Mouse (Mus musculus) spleen, adult 2 months (tissue): ENCODE results near the gene Clptm1l. TPM values are rescaled to one million over a fixed set of nuclear protein-coding genes. Genes with fewer than 3 reads are reported as not detected.

Source experiments
- DNase-seq, 2 experiments: peaks; one replicate each; pipeline versions ENCODE4 v3.0.0 to v3.0.0-alpha.2; 2012 to 2021; ENCODE audit warnings: low spot score in 2 of 2, low read depth in 1 of 2
- H3K27ac ChIP-seq: fragments of 200-500 bp; 2 replicates; pipeline ENCODE4 v1.5.1; 2012; ENCODE audit warnings: low read length, inconsistent platforms; ENCODE audit not compliant: insufficient read depth
- H3K27me3 ChIP-seq: fragments of 200-500 bp; 2 replicates; pipeline ENCODE4 v1.6.1; 2012; ENCODE audit warnings: mild to moderate bottlenecking, moderate library complexity, low read length, inconsistent platforms; ENCODE audit not compliant: control insufficient read depth, insufficient read depth
- H3K36me3 ChIP-seq: fragments of 200-500 bp; 2 replicates; pipeline ENCODE4 v1.6.1; 2012; ENCODE audit warnings: mild to moderate bottlenecking, low read length, inconsistent platforms; ENCODE audit not compliant: control insufficient read depth, insufficient read depth
- H3K4me1 ChIP-seq: fragments of 200-500 bp; 2 replicates; pipeline ENCODE4 v1.6.1; 2011; ENCODE audit warnings: inconsistent platforms; ENCODE audit not compliant: control insufficient read depth, insufficient read depth, insufficient read length
- H3K4me3 ChIP-seq: fragments of 200-500 bp; 2 replicates; pipeline ENCODE4 v1.5.1; 2011; ENCODE audit warnings: mild to moderate bottlenecking, inconsistent platforms; ENCODE audit not compliant: insufficient read depth, insufficient read length; ENCODE audit errors: extremely low read depth
- CTCF ChIP-seq: fragments of 200-500 bp; IDR thresholded peaks from 2 replicates; pipeline ENCODE4 v1.5.1; 2011; ENCODE audit warnings: mild to moderate bottlenecking, inconsistent platforms; ENCODE audit not compliant: insufficient read depth, insufficient read length, insufficient replicate concordance; ENCODE audit errors: extremely low read depth
- POLR2A ChIP-seq: fragments of 200-500 bp; IDR thresholded peaks from 2 replicates; pipeline ENCODE4 v1.6.1; 2011; ENCODE audit warnings: low read depth, low read length, inconsistent platforms
- WGBS: fragments of 180-500 bp; shearing (Covaris S2); methylation state at CpG from one replicate; pipeline ENCODE4 v1.1.7; 2018; 5-methylcytosine and 5-hydroxymethylcytosine counted together
- polyA plus RNA-seq: library from polyadenylated mRNA; depleted of rRNA; stranded (reverse); fragments of >200 nt; gene quantifications from 2 replicates; pipeline ENCODE4 v1.2.3, GENCODE M21; 2012

Gene Clptm1l
- polyA plus RNA-seq, 1 experiment, result 107 TPM

- no peak for DNase-seq
- no peaks in the 10 kb centered on the region for H3K36me3 ChIP-seq
- TF ChIP-seq CTCF, result no peak
- TF ChIP-seq POLR2A, result no peak
- H3K4me3 ChIP-seq, result no peak overlapping the region
- no peak overlapping the region for H3K27ac ChIP-seq
- 74% methylated on average over 11 of the region's 11 CpGs for WGBS
- peaks cover 11% of the 10 kb centered on the region; the same call in 1 of the 2 replicates for H3K4me1 ChIP-seq
- H3K27me3 ChIP-seq, result no peaks in the 10 kb centered on the region
These were observed 24.8 kb downstream of the Clptm1l start for GRCm38 (mm10) chr13:73628586-73629113.

GRCm38 (mm10) chr13:73631837-73632236, 28.0 kb downstream of the Clptm1l start:
- Histone ChIP-seq H3K4me1 (peaks cover 7% of the 10 kb centered on the region; the same call in 1 of the 2 replicates), H3K27me3 (no peaks in the 10 kb centered on the region), H3K4me3 (no peak overlapping the region), H3K36me3 (no peaks in the 10 kb centered on the region), H3K27ac (no peak overlapping the region)
- no peak for DNase-seq
- 95% methylated on average over 3 of the region's 3 CpGs for WGBS
- TF ChIP-seq CTCF, result no peak

DNA sequence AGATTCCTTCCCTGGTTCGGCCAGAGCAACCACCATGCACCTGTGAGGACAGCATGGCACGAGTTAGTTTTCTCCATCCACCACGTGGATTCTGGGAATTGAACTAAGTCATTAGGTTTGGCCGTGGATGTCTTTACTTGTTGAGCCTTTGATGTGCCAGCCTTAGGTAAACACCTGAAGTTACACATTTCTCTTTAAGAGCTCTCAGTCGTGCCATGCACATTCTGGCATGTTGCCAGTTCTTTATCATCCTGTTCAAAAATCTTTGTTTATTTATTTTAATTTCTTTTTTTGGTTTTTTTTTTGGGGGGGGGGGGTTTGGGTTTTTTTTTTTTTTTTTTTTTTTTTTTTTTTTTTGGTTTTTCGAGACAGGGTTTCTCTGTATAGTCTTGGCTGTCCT, 34.0 kb downstream of the Clptm1l start:
- no peaks in the 10 kb centered on the region for H3K27me3 ChIP-seq
- no peaks in the 10 kb centered on the region for H3K36me3 ChIP-seq
- H3K4me1 ChIP-seq, result no peaks in the 10 kb centered on the region
- DNase-seq, result no peak
- 86% methylated on average over 5 of the region's 6 CpGs for WGBS
- TF ChIP-seq POLR2A, result no peak
- no peak for TF ChIP-seq CTCF
- no peak overlapping the region for H3K27ac ChIP-seq
- H3K4me3 ChIP-seq, result no peak overlapping the region

GRCm38 (mm10) chr13:73641296-73641695, 37.5 kb downstream of the Clptm1l start:
- 60% methylated on average over 4 of the region's 4 CpGs for WGBS
- no peak for DNase-seq

DNA sequence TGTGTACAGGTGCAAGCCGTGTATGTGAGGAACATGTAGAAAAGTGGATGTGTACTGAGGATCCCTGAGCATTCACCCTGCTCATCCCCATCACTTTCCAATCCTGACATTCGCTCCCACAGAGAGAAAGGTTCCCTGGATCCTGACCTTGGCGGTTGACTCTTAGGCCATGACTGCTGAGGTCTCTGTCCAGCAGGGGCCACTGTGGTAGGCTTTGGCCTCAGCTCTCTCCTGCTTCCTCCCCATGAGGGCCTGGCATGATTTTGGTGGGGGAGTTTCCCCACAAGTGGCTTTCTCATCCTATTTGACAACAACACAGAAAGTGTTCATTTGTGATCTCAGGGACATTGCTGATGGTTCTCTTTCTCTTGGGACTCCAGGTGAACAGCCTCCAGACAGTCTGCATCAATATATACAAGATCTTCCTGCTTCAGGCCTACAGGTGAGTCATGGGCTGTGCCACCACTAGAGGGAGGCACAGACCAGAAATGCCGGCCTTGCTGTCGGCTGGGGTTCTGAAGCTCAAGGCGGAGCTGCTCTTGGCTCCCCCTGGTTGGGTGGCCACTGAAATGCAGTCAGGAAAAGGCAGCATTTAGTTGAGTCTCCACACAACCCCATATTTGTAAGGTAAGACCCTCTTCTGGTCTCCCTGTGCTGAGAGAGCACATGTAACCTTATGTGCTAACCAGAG, 42.7 kb downstream of the Clptm1l start:
- H3K27ac ChIP-seq, result no peak overlapping the region
- peak; percentile 46 to 47 for DNase-seq
- 49% methylated on average over 6 of the region's 6 CpGs for WGBS

More at GRCm38 (mm10) chr13:73641296-73641695, 37.5 kb downstream of the Clptm1l start:
- Histone ChIP-seq H3K27me3 (no peaks in the 10 kb centered on the region), H3K36me3 (no peaks in the 10 kb centered on the region), H3K27ac (no peak overlapping the region), H3K4me3 (no peak overlapping the region), H3K4me1 (no peaks in the 10 kb centered on the region)
- TF ChIP-seq CTCF, result no peak
- no peak for TF ChIP-seq POLR2A

GRCm38 (mm10) chr13:73653266-73653665, 49.5 kb downstream of the Clptm1l start:
- Histone ChIP-seq H3K27ac (no peak overlapping the region), H3K36me3 (no peaks in the 10 kb centered on the region), H3K4me1 (no peaks in the 10 kb centered on the region), H3K27me3 (no peaks in the 10 kb centered on the region), H3K4me3 (no peak overlapping the region)
- no peak for DNase-seq
- WGBS, result 81% methylated on average over 3 of the region's 3 CpGs
- TF ChIP-seq CTCF, result no peak
- TF ChIP-seq POLR2A, result no peak

More for the DNA sequence above, 42.7 kb downstream of the Clptm1l start:
- no peaks in the 10 kb centered on the region for H3K4me1 ChIP-seq
- H3K4me3 ChIP-seq, result no peak overlapping the region
- no peaks in the 10 kb centered on the region for H3K36me3 ChIP-seq
- no peak for TF ChIP-seq POLR2A
- TF ChIP-seq CTCF, result peak; percentile 84; the same call in 1 of the 2 replicates
- H3K27me3 ChIP-seq, result no peaks in the 10 kb centered on the region

DNA sequence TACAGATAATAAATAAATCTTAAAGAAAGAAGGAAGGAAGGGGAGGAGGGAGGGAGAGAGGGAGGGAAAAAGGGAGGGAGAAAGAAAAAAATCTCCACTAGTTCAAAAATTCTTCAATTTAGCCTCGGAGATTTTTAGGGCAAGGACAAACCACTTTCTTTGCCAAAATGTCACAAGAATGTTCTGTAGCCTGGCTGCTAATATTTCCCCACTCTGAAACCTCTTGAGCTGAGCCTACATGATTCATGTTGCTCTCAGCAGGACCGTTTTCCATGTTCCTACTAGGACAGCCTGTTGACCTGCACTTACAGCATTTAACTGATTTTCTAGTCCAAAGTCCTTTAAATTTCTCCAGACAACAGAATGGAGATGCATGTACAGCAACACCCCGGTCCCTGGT, 51.2 kb downstream of the Clptm1l start:
- Histone ChIP-seq H3K4me3 (no peak overlapping the region), H3K27ac (no peak overlapping the region), H3K4me1 (no peaks in the 10 kb centered on the region), H3K36me3 (no peaks in the 10 kb centered on the region), H3K27me3 (no peaks in the 10 kb centered on the region)
- TF ChIP-seq CTCF (no peak), POLR2A (no peak)
- 66% methylated on average over 3 of the region's 3 CpGs for WGBS
- no peak for DNase-seq
